Comparison of ENCODE assay signal across 8 mouse cellular contexts in genomic region chr17:25555666-25556629, GRCm38 (mm10). TPM values are rescaled to one million over a fixed set of nuclear protein-coding genes. Genes with fewer than 3 reads are reported as not detected.
A peak's percentile ranks its signal among the peaks of the same experiment; 100 is the strongest.
DNase-seq lines count a peak whose midpoint lies in the region; ATAC-seq lines count a peak whose summit lies in the region.

No protein-coding gene starts in this region.

- no peak overlapping the region for H3K9ac ChIP-seq in liver, embryonic 12.5 days
- H3K9ac ChIP-seq in forebrain, embryonic 13.5 days: peak overlapping the region; percentile 35
- peak overlapping the region; percentile 49 for H3K9ac ChIP-seq in midbrain, embryonic 14.5 days (replicated peaks; ENCODE audit: low read length)

- no peak for DNase-seq in liver
- DNase-seq in layer of hippocampus, adult 11-12 months (ENCODE audit: low spot score): peak; percentile 83
- peak; percentile 81 for DNase-seq in midbrain, embryonic 14.5 days
- no peak for DNase-seq in adrenal gland, adult 8-10 months
- no peak for DNase-seq in ovary, postnatal 14 days (ENCODE audit: low spot score)
- DNase-seq in thymus, postnatal 4 days: no peak

- 11% methylated on average over 29 of the region's 29 CpGs for WGBS in liver, embryonic 12.5 days (ENCODE audit: insufficient replicate concordance)
- 7% methylated on average over 29 of the region's 29 CpGs for WGBS in forebrain, embryonic 13.5 days
- 6% methylated on average over 29 of the region's 29 CpGs for WGBS in midbrain, embryonic 14.5 days

- H3K4me3 ChIP-seq in liver, embryonic 12.5 days: no peak overlapping the region
- H3K4me3 ChIP-seq in forebrain, embryonic 13.5 days: peak overlapping the region; percentile 30
- H3K4me3 ChIP-seq in midbrain, embryonic 14.5 days (replicated peaks; ENCODE audit: low read depth, low read length): peak overlapping the region; percentile 27

- peak overlapping the region; percentile 30 for H3K4me2 ChIP-seq in liver, embryonic 12.5 days
- peak overlapping the region; percentile 59 for H3K4me2 ChIP-seq in forebrain, embryonic 13.5 days
- peak overlapping the region; percentile 62 for H3K4me2 ChIP-seq in midbrain, embryonic 14.5 days (ENCODE audit: low read length)

- no peaks in the 10 kb centered on the region for H3K9me3 ChIP-seq in liver, embryonic 12.5 days (replicated peaks)
- H3K9me3 ChIP-seq in forebrain, embryonic 13.5 days (replicated peaks): no peaks in the 10 kb centered on the region
- H3K9me3 ChIP-seq in midbrain, embryonic 14.5 days (ENCODE audit: control insufficient read depth, low read length): no peaks in the 10 kb centered on the region

- H3K27me3 ChIP-seq in liver, embryonic 12.5 days (replicated peaks): peaks cover 74% of the 10 kb centered on the region
- 0 out of 2 replicates have a peak, but pooled peaks cover 4% of the 10 kb centered on the region for H3K27me3 ChIP-seq in forebrain, embryonic 13.5 days
- H3K27me3 ChIP-seq in midbrain, embryonic 14.5 days (ENCODE audit: control insufficient read depth, insufficient read depth, low read length): no peaks in the 10 kb centered on the region

- no peak overlapping the region for H3K27ac ChIP-seq in liver, embryonic 12.5 days
- peak overlapping the region; percentile 76 for H3K27ac ChIP-seq in forebrain, embryonic 13.5 days
- peak overlapping the region; percentile 78 for H3K27ac ChIP-seq in midbrain, embryonic 14.5 days (replicated peaks; ENCODE audit: low read depth, low read length)

- H3K4me1 ChIP-seq in liver, embryonic 12.5 days: 0 out of 2 replicates have a peak, but pooled peaks cover 4% of the 10 kb centered on the region
- peaks cover 43% of the 10 kb centered on the region for H3K4me1 ChIP-seq in forebrain, embryonic 13.5 days
- H3K4me1 ChIP-seq in midbrain, embryonic 14.5 days (ENCODE audit: control insufficient read depth, insufficient read depth, low read length): peaks cover 29% of the 10 kb centered on the region

- no peaks in the 10 kb centered on the region for H3K36me3 ChIP-seq in liver, embryonic 12.5 days
- H3K36me3 ChIP-seq in forebrain, embryonic 13.5 days (ENCODE audit: poor library complexity, severe bottlenecking): no peaks in the 10 kb centered on the region
- no peaks in the 10 kb centered on the region for H3K36me3 ChIP-seq in midbrain, embryonic 14.5 days (ENCODE audit: control insufficient read depth, insufficient read depth, low read length)

- no peak for ATAC-seq in liver, embryonic 12.5 days
- ATAC-seq in forebrain, embryonic 13.5 days: peak; percentile 70
- ATAC-seq in midbrain, embryonic 14.5 days (ENCODE audit: low FRiP score, low TSS enrichment): peak; percentile 62; the same call in 1 of the 2 replicates

RNA-seq across cellular contexts. Expression of gene Sox8, which starts 14.5 kb away (rescaled TPM):
- polyA plus RNA-seq in liver, embryonic 12.5 days (2016; fragmentation: Nextera tagmentation; extraction: Ambion mirVana): 0.52 and 0.65 TPM in 2 replicates
- polyA plus RNA-seq in forebrain, embryonic 13.5 days (2015; fragmentation: Nextera tagmentation; extraction: Ambion mirVana): 15.3 and 17.5 TPM in 2 replicates
- polyA plus RNA-seq in midbrain, embryonic 14.5 days (2014; fragmentation: Nextera tagmentation; extraction: Ambion mirVana): 8.0 and 13.5 TPM in 2 replicates
- total RNA-seq in adrenal gland, adult 8-10 months (2022): 1 to 10 TPM in 3 of 4 experiments, under 1 TPM in 1; 0.92 to 2.6 (median 1.2) TPM

RNA-seq across cellular contexts. Expression of gene Lmf1, which starts 22.9 kb away (rescaled TPM):
- 14.4 and 15.0 TPM in 2 replicates for polyA plus RNA-seq in liver, embryonic 12.5 days (2016; fragmentation: Nextera tagmentation; extraction: Ambion mirVana)
- polyA plus RNA-seq in forebrain, embryonic 13.5 days (2015; fragmentation: Nextera tagmentation; extraction: Ambion mirVana): 19.7 and 20.9 TPM in 2 replicates
- polyA plus RNA-seq in midbrain, embryonic 14.5 days (2014; fragmentation: Nextera tagmentation; extraction: Ambion mirVana): 19.5 and 20.8 TPM in 2 replicates
- 10 to 100 TPM; 36.0 to 39.9 (median 38.2) TPM for total RNA-seq in adrenal gland, adult 8-10 months (2022)

RNA-seq across cellular contexts. Expression of gene Sstr5, which starts 58.9 kb away (rescaled TPM):
- 0.10 TPM in 1 of 2 replicates, not detected in the other for polyA plus RNA-seq in liver, embryonic 12.5 days (2016; fragmentation: Nextera tagmentation; extraction: Ambion mirVana)
- polyA plus RNA-seq in forebrain, embryonic 13.5 days (2015; fragmentation: Nextera tagmentation; extraction: Ambion mirVana): 0.10 and 0.11 TPM in 2 replicates
- polyA plus RNA-seq in midbrain, embryonic 14.5 days (2014; fragmentation: Nextera tagmentation; extraction: Ambion mirVana): 0.36 and 0.61 TPM in 2 replicates
- 1 to 10 TPM; 1.0 to 1.4 (median 1.2) TPM for total RNA-seq in adrenal gland, adult 8-10 months (2022)

Comparison
In these comparisons a context has a peak if more than half of its experiments do, and no peak if none do; other contexts are left out.
1. DNase-seq: peak in layer of hippocampus, adult 11-12 months (single experiment) and midbrain, embryonic 14.5 days (single experiment); none in liver (single experiment), adrenal gland, adult 8-10 months (single experiment), ovary, postnatal 14 days (single experiment) and thymus, postnatal 4 days (single experiment).
2. Peak in every context shown above with its lines, with median percentiles within 50 percentile points of each other: H3K4me2 ChIP-seq.